ENCODE assay signal across 7 mouse cellular contexts in genomic region chr2:159645861-159646260, GRCm38 (mm10).
DNase-seq lines count a peak whose midpoint lies in the region; ATAC-seq and TF ChIP-seq lines count a peak whose summit lies in the region.

No protein-coding gene starts in this region.

- no peaks in the 10 kb centered on the region for H3K4me1 ChIP-seq in kidney, postnatal 0 days (replicated peaks; ENCODE audit: insufficient read depth, low read length)
- H3K4me1 ChIP-seq in kidney, embryonic 15.5 days: 0 out of 2 replicates have a peak, but pooled peaks cover 3% of the 10 kb centered on the region
- no peaks in the 10 kb centered on the region for H3K4me1 ChIP-seq in hindbrain, postnatal 0 days (ENCODE audit: insufficient read depth, low read length)

- no peaks in the 10 kb centered on the region for H3K36me3 ChIP-seq in kidney, postnatal 0 days (ENCODE audit: insufficient read depth, low read length)
- H3K36me3 ChIP-seq in kidney, embryonic 15.5 days: no peaks in the 10 kb centered on the region
- no peaks in the 10 kb centered on the region for H3K36me3 ChIP-seq in hindbrain, postnatal 0 days (ENCODE audit: insufficient read depth, low read length)

- H3K9ac ChIP-seq in kidney, postnatal 0 days (ENCODE audit: low read depth, low read length): no peak overlapping the region
- H3K9ac ChIP-seq in kidney, embryonic 15.5 days: no peak overlapping the region
- H3K9ac ChIP-seq in hindbrain, postnatal 0 days (replicated peaks; ENCODE audit: low read length): no peak overlapping the region

- TF ChIP-seq CTCF in kidney, postnatal 0 days (IDR thresholded peaks at IDR 0.05; ENCODE audit: low read depth): peak; percentile 73
- peak; percentile 33; the same call in 1 of the 2 replicates for TF ChIP-seq CTCF in hindbrain, postnatal 0 days (IDR thresholded peaks at IDR 0.05; ENCODE audit: low read depth)

- 46% methylated on average over 4 of the region's 4 CpGs for WGBS in kidney, postnatal 0 days
- 46% methylated on average over 4 of the region's 4 CpGs for WGBS in kidney, embryonic 15.5 days
- 44% methylated on average over 4 of the region's 4 CpGs for WGBS in hindbrain, postnatal 0 days

- no peak overlapping the region for H3K27ac ChIP-seq in kidney, postnatal 0 days
- H3K27ac ChIP-seq in kidney, embryonic 15.5 days: no peak overlapping the region
- no peak overlapping the region for H3K27ac ChIP-seq in hindbrain, postnatal 0 days

- no peak for ATAC-seq in kidney, postnatal 0 days (replicated peaks; ENCODE audit: low FRiP score, low read depth)
- ATAC-seq in kidney, embryonic 15.5 days (replicated peaks; ENCODE audit: low FRiP score): no peak
- no peak for ATAC-seq in hindbrain, postnatal 0 days

- H3K27me3 ChIP-seq in kidney, postnatal 0 days (ENCODE audit: insufficient read depth, low read length): no peaks in the 10 kb centered on the region
- no peaks in the 10 kb centered on the region for H3K27me3 ChIP-seq in kidney, embryonic 15.5 days
- no peaks in the 10 kb centered on the region for H3K27me3 ChIP-seq in hindbrain, postnatal 0 days (ENCODE audit: insufficient read depth, low read length)

- peak; percentile 47 for DNase-seq in kidney, postnatal 0 days (ENCODE audit: low spot score)
- peak; percentile 22 for DNase-seq in NIH3T3 (ENCODE audit: low read depth)
- DNase-seq in adrenal gland, postnatal 25 days: peak; percentile 46
- DNase-seq in hindbrain, postnatal 0 days (ENCODE audit: low spot score): peak; percentile 51
- DNase-seq in right cerebral cortex, adult 2 months (ENCODE audit: low spot score in 2 of 2): peak; percentile 2 to 22
- DNase-seq in cerebellum, adult 8-10 months: no peak

- H3K4me3 ChIP-seq in kidney, postnatal 0 days (replicated peaks; ENCODE audit: low read depth, low read length): no peak overlapping the region
- no peak overlapping the region for H3K4me3 ChIP-seq in kidney, embryonic 15.5 days (replicated peaks)
- H3K4me3 ChIP-seq in hindbrain, postnatal 0 days (ENCODE audit: low read length): no peak overlapping the region

- no peak overlapping the region for H3K4me2 ChIP-seq in kidney, postnatal 0 days (ENCODE audit: low read length)
- H3K4me2 ChIP-seq in kidney, embryonic 15.5 days: no peak overlapping the region
- H3K4me2 ChIP-seq in hindbrain, postnatal 0 days (ENCODE audit: low read depth, low read length): no peak overlapping the region

- no peaks in the 10 kb centered on the region for H3K9me3 ChIP-seq in kidney, postnatal 0 days (replicated peaks; ENCODE audit: low read length)
- H3K9me3 ChIP-seq in kidney, embryonic 15.5 days (replicated peaks): no peaks in the 10 kb centered on the region
- no peaks in the 10 kb centered on the region for H3K9me3 ChIP-seq in hindbrain, postnatal 0 days (ENCODE audit: low read length)
